Mouse (Mus musculus) heart, postnatal 14 days (tissue): ENCODE measurements around the gene Pxylp1. TPM values are rescaled to one million over a fixed set of nuclear protein-coding genes. Genes with fewer than 3 reads are reported as not detected.

Experiments used
- DNase-seq, 2 experiments: peaks; one replicate each; pipeline ENCODE4 v3.0.0; 2021 to 2022
- intact Hi-C: fragments of 180-260 bp; cut with DNase I; formaldehyde crosslinking; loops from one replicate; pipeline ENCODE4 v1.15.1; 2025
- total RNA-seq, 2 experiments: library from RNA; stranded (reverse); gene quantifications; 2 replicates each; pipeline ENCODE4 v1.2.3; 2021

Gene Pxylp1
- total RNA-seq, 2 experiments from 2014 or later, result 17.4 to 20.9 TPM

- DNase-seq, result no peak
- intact Hi-C loops, result loop anchor here (5.0 kb wide), 1 partner anchor 214 kb away; no protein-coding TSS in a partner anchor
Observed at GRCm38 (mm10) chr9:96891341-96892330, 833 bp downstream of the Pxylp1 start.

- intact Hi-C loops, result loop anchor here (5.0 kb wide), 1 partner anchor 213 kb away; no protein-coding TSS in a partner anchor
- no peak for DNase-seq
Observed at GRCm38 (mm10) chr9:96890756-96891155, 1.7 kb downstream of the Pxylp1 start.

DNA sequence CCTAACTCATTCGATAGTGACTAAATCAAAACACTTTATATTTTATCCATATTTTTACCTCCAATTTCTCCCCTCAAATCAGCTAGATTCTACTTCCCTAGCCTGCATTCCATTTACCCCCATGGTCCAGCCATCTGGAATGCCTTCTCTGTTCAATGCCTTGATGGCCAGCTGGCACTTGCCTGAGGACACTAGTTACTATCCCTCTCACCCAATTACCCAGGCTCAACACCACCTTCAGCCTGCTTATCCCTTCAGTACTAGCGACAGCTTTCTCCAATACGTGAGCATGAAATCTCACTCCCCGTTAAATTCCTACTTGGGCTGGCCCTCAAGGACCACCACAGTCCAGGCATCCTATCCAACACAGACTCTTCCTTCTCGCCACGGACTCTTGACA, 2.2 kb downstream of the Pxylp1 start:
- DNase-seq, result no peak
- intact Hi-C loops, result loop anchor here (5.0 kb wide), 1 partner anchor 213 kb away; no protein-coding TSS in a partner anchor

GRCm38 (mm10) chr9:96889345-96890021, 3.0 kb downstream of the Pxylp1 start:
- intact Hi-C loops, result loop anchor here (2.0 to 5.0 kb wide), 2 partner anchors 51 to 212 kb away; no protein-coding TSS in a partner anchor
- DNase-seq, result peak; percentile 90 to 95

GRCm38 (mm10) chr9:96888742-96889344, 3.6 kb downstream of the Pxylp1 start:
- intact Hi-C loops, result loop anchor here (2.0 kb wide), 1 partner anchor 50 kb away; no protein-coding TSS in a partner anchor
- DNase-seq, result peak in 1 of 2 experiments; percentile 33

DNA sequence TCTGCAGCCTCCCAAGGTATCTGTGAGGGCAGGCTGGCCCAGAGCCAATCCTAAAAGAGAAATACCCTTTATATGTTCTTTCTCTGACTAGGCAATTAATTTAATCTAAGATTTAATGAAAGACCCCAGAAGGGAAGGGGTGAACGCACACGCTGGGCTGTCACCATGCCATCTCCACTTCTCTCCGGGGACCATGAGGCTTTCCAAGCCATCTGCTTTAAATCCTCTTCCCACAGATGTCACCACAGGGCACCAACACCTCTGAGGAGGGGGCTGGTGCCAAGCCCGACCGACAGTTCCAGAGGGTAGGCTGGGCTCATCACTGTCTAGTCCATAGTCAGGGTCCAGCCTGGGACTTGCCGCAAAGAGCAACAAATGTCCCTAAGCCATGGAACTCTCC, 4.5 kb downstream of the Pxylp1 start:
- no peak for DNase-seq
- intact Hi-C loops, result loop anchor here (2.0 kb wide), 1 partner anchor 49 kb away; no protein-coding TSS in a partner anchor

GRCm38 (mm10) chr9:96887492-96887891, 5.0 kb downstream of the Pxylp1 start:
- intact Hi-C loops, result no loop called here
- DNase-seq, result no peak

DNA sequence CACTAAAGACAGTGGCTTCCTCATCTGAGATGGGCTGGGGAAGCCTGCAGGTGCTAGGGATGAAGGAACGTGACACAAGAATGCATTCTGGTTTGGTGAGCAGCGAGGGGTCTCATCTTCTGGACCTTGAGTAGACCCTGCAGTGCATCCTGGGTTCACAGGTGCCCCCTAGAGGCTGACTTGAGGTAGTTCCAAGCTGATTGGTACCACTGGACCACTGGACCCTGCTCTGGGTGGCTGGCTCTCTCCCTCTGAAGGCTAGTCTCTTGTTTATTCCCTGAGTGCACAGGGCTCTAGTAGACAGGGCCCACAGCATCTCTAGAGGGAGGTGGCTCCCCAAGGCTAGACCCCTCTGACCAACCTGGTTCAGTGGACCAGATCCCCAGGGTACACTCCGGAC, 6.7 kb downstream of the Pxylp1 start:
- intact Hi-C loops, result no loop called here
- DNase-seq, result no peak

DNA sequence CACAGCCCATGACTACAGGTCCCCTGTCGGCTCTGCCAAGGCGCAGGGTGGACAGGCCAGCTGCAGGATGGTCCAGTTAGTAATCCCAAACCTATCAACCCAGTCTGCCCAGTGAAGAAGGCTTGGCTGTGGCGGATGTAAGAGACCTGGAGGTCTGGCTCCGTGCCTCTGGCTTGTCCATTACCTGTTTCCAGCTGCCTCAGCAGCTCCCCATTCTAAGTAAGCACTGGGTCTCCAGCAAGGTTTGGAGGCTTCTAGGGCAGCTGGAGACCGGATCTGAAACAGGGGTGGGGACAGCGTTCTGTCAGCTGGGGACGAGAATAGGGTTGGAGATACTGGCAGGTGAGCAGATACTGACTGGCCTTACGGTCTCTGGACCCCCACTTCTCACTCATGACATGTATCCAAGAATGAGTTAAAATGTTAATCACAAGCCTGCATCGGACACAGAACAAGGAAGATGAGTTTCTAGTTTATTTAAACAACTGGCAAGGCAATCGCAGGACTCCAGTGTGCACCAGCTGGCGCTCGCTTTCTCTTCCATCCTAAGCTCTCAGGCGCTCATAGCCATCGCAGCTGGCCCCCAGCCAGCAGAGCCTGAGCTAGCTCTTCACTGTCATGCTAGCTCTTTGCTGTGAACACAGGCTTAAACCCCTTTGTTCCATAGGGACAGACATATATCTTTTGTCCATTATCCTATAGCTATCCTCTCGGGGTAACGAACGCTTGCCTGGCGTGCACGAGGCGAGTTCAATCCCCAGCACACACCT, 9.8 kb downstream of the Pxylp1 start:
- intact Hi-C loops, result no loop called here
- DNase-seq, result no peak

DNA sequence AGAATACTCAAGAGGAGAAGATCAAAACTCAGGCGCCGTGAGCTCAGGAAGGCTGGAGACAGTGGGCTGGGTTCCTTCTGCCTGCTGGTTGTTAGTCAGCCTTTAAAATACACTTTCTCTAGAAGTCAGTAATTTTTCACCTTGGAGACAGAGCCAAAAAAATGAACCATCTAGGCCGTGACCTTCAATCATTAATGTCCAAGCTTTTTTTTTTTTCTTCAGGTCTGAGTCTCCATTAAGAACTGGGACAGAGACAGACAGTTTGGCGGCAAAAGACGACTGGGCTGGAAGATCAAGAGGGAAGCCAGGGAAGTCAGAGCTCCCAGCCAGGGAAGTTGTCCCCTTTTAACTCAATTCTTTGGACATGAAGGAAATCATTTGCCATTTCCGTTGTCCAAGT, 10.6 kb downstream of the Pxylp1 start:
- DNase-seq, result no peak
- intact Hi-C loops, result no loop called here

GRCm38 (mm10) chr9:96879024-96879423, 13.4 kb downstream of the Pxylp1 start:
- DNase-seq, result peak; percentile 65 to 81
- intact Hi-C loops, result no loop called here

- no peak for DNase-seq
- intact Hi-C loops, result no loop called here
Observed at GRCm38 (mm10) chr9:96878464-96878863, 14.0 kb downstream of the Pxylp1 start.

DNA sequence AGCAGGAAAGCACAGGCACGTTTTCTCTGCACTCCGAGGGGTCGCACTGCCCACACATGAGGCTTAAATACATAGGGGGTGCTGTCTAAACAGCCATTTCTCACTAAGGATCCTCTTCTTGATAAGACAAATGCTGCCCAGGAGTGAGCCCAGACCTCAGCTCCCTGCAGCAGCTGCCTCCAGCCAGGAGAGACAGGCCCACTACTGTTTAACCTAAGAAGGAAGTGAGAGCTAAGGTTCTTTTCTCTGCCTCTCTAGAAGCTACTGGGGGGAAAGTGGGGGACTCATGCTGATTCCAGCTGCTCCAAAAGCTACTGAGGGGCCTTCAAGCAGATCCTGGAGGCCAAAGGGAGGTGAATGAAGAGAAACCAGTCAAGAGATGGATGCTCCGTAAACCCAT, 16.8 kb downstream of the Pxylp1 start:
- intact Hi-C loops, result no loop called here
- DNase-seq, result no peak

DNA sequence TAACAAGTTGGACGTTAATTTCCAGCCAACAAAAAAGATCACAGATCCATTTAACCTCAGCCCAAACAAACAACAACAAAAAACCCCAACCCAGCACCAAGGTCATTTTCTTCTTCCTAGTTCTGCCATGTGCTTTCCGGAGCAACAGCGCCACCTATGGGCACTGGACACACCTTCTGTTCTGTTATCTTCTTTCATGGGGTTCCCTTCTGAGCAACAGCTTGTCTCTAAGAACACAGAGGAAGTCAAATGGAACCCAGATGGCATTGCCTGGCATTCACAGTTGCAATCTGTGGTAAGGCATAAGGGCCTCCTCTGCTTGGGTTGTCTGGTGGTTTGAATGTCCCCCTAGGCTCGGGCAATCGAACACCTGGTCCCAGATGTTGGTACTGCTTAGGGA, 19.4 kb downstream of the Pxylp1 start:
- DNase-seq, result peak in 1 of 2 experiments; percentile 51
- intact Hi-C loops, result no loop called here

GRCm38 (mm10) chr9:96870104-96870503, 22.4 kb downstream of the Pxylp1 start:
- no peak for DNase-seq
- intact Hi-C loops, result no loop called here

DNA sequence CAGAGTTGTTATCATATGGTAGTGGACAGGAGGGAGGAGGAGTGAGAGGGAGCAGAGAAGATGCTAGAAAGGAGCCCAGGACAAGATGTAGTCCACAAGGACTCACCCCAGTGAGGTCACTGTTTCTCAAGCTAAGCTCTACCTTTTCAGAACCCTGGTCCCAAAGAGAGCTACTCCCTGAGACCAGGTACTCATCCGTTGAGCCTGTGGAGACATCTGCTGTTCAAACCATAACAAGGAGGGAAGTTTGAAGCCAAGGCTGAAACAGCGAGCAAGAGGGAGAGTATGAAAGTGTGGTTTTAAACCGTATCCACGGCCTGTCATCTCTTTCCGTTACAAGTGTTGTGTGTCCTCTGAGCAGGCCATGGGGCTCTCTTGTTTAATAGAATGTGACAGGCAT, 22.9 kb downstream of the Pxylp1 start:
- DNase-seq, result no peak
- intact Hi-C loops, result no loop called here

- no peak for DNase-seq
- intact Hi-C loops, result no loop called here
Observed at GRCm38 (mm10) chr9:96868546-96868945, 23.9 kb downstream of the Pxylp1 start.

- intact Hi-C loops, result no loop called here
- no peak for DNase-seq
Observed at GRCm38 (mm10) chr9:96867165-96867564, 25.3 kb downstream of the Pxylp1 start.

DNA sequence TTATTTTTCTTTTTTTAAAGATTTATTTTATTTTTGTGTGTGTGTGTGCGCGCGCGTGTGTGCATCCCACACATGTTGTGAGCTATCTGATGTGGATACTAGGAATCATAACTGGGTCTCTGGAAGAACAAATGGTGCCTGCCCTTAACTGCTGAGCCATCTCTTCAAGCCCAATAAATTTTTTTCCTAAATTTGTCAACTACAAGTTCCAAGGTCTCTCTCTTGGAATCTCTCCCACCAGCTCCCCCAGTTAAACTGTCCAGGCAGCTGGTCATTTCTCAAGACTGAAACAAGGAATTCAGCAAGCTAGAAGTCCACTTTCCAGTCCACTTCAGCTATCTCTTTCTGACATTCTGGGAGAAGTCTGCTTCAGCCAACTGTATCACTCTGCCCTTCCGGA, 26.3 kb downstream of the Pxylp1 start:
- DNase-seq, result no peak
- intact Hi-C loops, result no loop called here

- intact Hi-C loops, result no loop called here
- no peak for DNase-seq
Observed at GRCm38 (mm10) chr9:96865473-96866050, 26.9 kb downstream of the Pxylp1 start.
